18 mouse cellular contexts compared by ENCODE assay signal in genomic region chr9:122290192-122290591, GRCm38 (mm10). TPM values are rescaled to one million over a fixed set of nuclear protein-coding genes. Genes with fewer than 3 reads are reported as not detected.
A peak's percentile ranks its signal among the peaks of the same experiment; 100 is the strongest.
DNase-seq lines count a peak whose midpoint lies in the region; ATAC-seq and TF ChIP-seq lines count a peak whose summit lies in the region.
"Had no signal": no experiment of that assay in that cellular context is flagged by ENCODE, and none has a peak within 500 bp of the region (broad histone marks: within the 10 kb centered on the region; RNA-seq: fewer than 3 reads in every experiment).

No protein-coding gene starts in this region.

- DNase-seq in adrenal gland, adult 2 months = peak; percentile 74
- DNase-seq in adrenal gland, postnatal 4 days (ENCODE audit: low spot score in 2 of 2) = no peak
- peak; percentile 53 for DNase-seq in 3T3-L1 (ENCODE audit: low read depth, low spot score)
- DNase-seq in adrenal gland, adult 8-10 months = peak; percentile 56
- peak; percentile 38 to 63 for DNase-seq in adrenal gland, postnatal 36 days
- no peak for DNase-seq in gastrocnemius, adult 2 months
- DNase-seq: cerebellum, adult 11-12 months; cerebellum, adult 9-11 months; cerebellum, postnatal 36 days; heart, adult 2 months; kidney, adult 2 months had no signal

- intact Hi-C loops in gastrocnemius, adult 2 months (cut with DNase I) = loop anchor here (5.0 to 10.0 kb wide), 2 partner anchors 33 to 435 kb away; partner anchors contain the start of gene Higd1a

- H3K4me3 ChIP-seq in gastrocnemius, adult 2 months = no peak overlapping the region
- H3K4me3 ChIP-seq: embryonic facial prominence, embryonic 13.5 days; forebrain, embryonic 13.5 days; heart, adult 2 months; heart, embryonic 12.5 days; hindbrain, embryonic 10.5 days; intestine, embryonic 15.5 days had no signal

- no peak for TF ChIP-seq CTCF in gastrocnemius, adult 2 months (IDR thresholded peaks at IDR 0.05)

- ATAC-seq in granulocyte monocyte progenitor cell, adult 5-6 weeks (replicated peaks; ENCODE audit: poor library complexity, severe bottlenecking) = no peak
- ATAC-seq: forebrain, embryonic 13.5 days; intestine, embryonic 15.5 days had no signal

- no peak overlapping the region for H3K27ac ChIP-seq in gastrocnemius, adult 2 months
- H3K27ac ChIP-seq: embryonic facial prominence, embryonic 13.5 days; forebrain, embryonic 13.5 days; heart, adult 2 months; hindbrain, embryonic 10.5 days; hindbrain, embryonic 14.5 days; intestine, embryonic 15.5 days had no signal

RNA-seq across cellular contexts. Expression of gene Ano10, which starts 4.0 kb away (rescaled TPM):
- total RNA-seq in adrenal gland, adult 2 months (2021) = 100 to 1,000 TPM in 1 of 2 experiments, 10 to 100 TPM in 1; 71.6 to 102 TPM
- 74.0 and 75.6 TPM in 2 replicates for polyA plus RNA-seq in adrenal gland, adult 2 months (2012; rRNA removed)
- 10 to 100 TPM; 60.3 to 65.8 TPM for total RNA-seq in adrenal gland, postnatal 4 days (2021)
- total RNA-seq in adrenal gland, adult 8-10 months (2022) = 10 to 100 TPM; 75.1 to 96.2 (median 85.1) TPM
- total RNA-seq in adrenal gland, postnatal 36 days (2021) = 10 to 100 TPM; 61.7 to 95.9 TPM
- 11.1 and 19.4 TPM in 2 replicates for total RNA-seq in granulocyte monocyte progenitor cell, adult 5-6 weeks (2014; fragmentation: Nextera tagmentation)
- total RNA-seq in granulocyte monocyte progenitor cell, adult 5-6 weeks (2017) = 12.9 and 16.2 TPM in 2 replicates
- total RNA-seq in gastrocnemius, adult 2 months (2021) = 10 to 100 TPM; 40.7 to 49.0 TPM

Comparison
In these comparisons a context has a peak if more than half of its experiments do, and no peak if none do; other contexts are left out.
1. DNase-seq: peak in adrenal gland, adult 2 months (single experiment), 3T3-L1 (single experiment), adrenal gland, adult 8-10 months (single experiment) and adrenal gland, postnatal 36 days (2 of 2); none in adrenal gland, postnatal 4 days (0 of 2) and gastrocnemius, adult 2 months (single experiment).